Mouse (Mus musculus): ENCODE measurements around the gene Dlgap3. TPM values are rescaled to one million over a fixed set of nuclear protein-coding genes. Genes with fewer than 3 reads are reported as not detected.

The Dlgap3 gene
- polyA plus RNA-seq (2015; fragmentation: Nextera tagmentation; extraction: Ambion mirVana) = 4.9 and 5.4 TPM in 2 replicates

GRCm38 (mm10) chr4:127168914-127169345 lies at the start of gene Dlgap3:
Dlgap3 (plus strand) TSS chr4:127169204.
- H3K9me3 ChIP-seq (replicated peaks) = no peaks in the 10 kb centered on the region
- H3K27ac ChIP-seq = peak within 1 kb of the TSS; percentile 57
- H3K4me2 ChIP-seq = peak within 1 kb of the TSS; percentile 80
- peak within 1 kb of the TSS; percentile 91 for H3K9ac ChIP-seq
- H3K36me3 ChIP-seq (ENCODE audit: poor library complexity, severe bottlenecking) = no peaks in the 10 kb centered on the region
- H3K27me3 ChIP-seq = peaks cover 19% of the 10 kb centered on the region
- 0% methylated on average over 54 of the region's 67 CpGs for WGBS
- H3K4me3 ChIP-seq = peak within 1 kb of the TSS; percentile 78
- peaks cover 56% of the 10 kb centered on the region for H3K4me1 ChIP-seq
- peak; percentile 58 for ATAC-seq

DNA sequence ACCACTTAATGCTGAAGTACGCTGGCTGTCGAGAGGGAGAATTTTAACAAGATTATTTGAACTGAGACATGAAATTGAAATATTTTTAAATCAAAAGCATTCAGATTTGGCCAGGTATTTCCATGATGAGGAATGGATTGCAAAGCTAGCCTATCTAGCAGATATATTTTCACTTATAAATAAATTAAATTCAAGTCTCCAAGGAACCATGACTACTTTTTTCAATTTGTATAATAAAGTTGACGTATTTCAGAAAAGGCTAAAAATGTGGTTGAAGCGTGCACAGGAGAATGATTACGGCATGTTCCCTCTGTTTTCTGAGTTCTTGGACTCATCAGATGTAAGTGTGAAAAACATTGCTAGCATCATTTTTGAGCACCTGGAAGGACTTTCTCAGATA lies 45.6 kb upstream of the Dlgap3 start, which contains the start of gene Tmem35b:
TSS of gene Tmem35b (plus strand) at position 301 of the 400 bp plus-strand sequence.
- WGBS = 92% methylated on average over 5 of the region's 5 CpGs
- no peak for ATAC-seq
- H3K27me3 ChIP-seq = no peaks in the 10 kb centered on the region
- H3K36me3 ChIP-seq (ENCODE audit: poor library complexity, severe bottlenecking) = peaks cover 7% of the 10 kb centered on the region; the same call in 1 of the 2 replicates
- no peak within 1 kb of the TSS for H3K4me3 ChIP-seq
- no peak within 1 kb of the TSS for H3K4me2 ChIP-seq
- no peak within 1 kb of the TSS for H3K9ac ChIP-seq
- no peaks in the 10 kb centered on the region for H3K9me3 ChIP-seq (replicated peaks)
- H3K4me1 ChIP-seq = peaks cover 11% of the 10 kb centered on the region
- H3K27ac ChIP-seq = no peak within 1 kb of the TSS

DNA sequence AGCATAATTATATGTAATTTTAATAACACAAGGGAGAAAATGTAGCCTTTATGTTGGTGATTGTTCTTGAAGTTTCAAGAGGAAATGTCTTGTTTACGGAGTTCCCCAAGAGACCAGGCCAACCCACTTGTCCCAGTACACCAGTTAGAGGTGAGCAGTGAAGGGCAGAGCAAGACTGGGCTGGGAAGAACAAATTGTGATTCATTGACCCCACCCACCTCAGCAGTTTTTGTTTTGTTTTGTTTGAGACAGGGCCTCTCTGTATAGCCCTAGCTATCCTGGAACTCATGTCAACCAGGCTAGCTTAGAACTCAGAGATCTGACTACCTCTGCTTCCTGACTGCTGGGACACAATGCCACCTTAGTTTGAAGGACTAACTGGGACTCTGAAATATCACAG lies 44.7 kb upstream of the Dlgap3 start:
- H3K27me3 ChIP-seq = no peaks in the 10 kb centered on the region
- no peak overlapping the region for H3K4me2 ChIP-seq
- no peak overlapping the region for H3K27ac ChIP-seq
- no peak for ATAC-seq
- peaks cover 14% of the 10 kb centered on the region for H3K36me3 ChIP-seq (ENCODE audit: poor library complexity, severe bottlenecking)
- H3K9me3 ChIP-seq (replicated peaks) = no peaks in the 10 kb centered on the region; the same call in 1 of the 2 replicates
- no peak overlapping the region for H3K4me3 ChIP-seq
- no peak overlapping the region for H3K9ac ChIP-seq
- WGBS = 91% methylated on average over 1 of the region's 1 CpGs
- H3K4me1 ChIP-seq = peaks cover 11% of the 10 kb centered on the region

GRCm38 (mm10) chr4:127125834-127126463 lies 43.1 kb upstream of the Dlgap3 start:
- WGBS = 1% methylated on average over 35 of the region's 35 CpGs
- H3K4me1 ChIP-seq = peaks cover 11% of the 10 kb centered on the region
- H3K4me3 ChIP-seq = peak overlapping the region; percentile 57
- H3K4me2 ChIP-seq = peak overlapping the region; percentile 74
- peaks cover 16% of the 10 kb centered on the region for H3K36me3 ChIP-seq (ENCODE audit: poor library complexity, severe bottlenecking)
- ATAC-seq = peak; percentile 94
- H3K9ac ChIP-seq = peak overlapping the region; percentile 73
- no peaks in the 10 kb centered on the region; the same call in 1 of the 2 replicates for H3K9me3 ChIP-seq (replicated peaks)
- H3K27me3 ChIP-seq = no peaks in the 10 kb centered on the region
- H3K27ac ChIP-seq = no peak overlapping the region

DNA sequence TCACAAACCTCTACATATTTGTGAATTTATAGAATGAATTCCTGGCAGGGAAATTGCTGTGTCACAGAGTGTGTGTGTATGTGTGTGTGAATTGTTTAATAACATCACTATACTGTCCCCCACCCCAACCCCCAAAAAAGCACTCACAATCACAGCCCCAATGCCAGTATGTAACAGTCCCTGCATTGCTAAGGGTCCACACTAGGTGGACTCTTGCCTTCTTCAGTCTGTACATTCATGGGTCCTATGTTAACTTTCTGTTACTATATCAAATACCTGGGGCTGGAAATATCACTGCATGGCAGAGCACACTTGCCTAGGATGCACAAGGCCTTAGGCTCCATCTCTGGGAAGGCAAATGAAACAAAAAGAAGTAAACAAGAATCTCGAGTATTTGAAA lies 34.3 kb upstream of the Dlgap3 start:
- WGBS = 56% methylated on average over 1 of the region's 1 CpGs
- ATAC-seq = no peak
- no peaks in the 10 kb centered on the region for H3K27me3 ChIP-seq
- H3K4me3 ChIP-seq = no peak overlapping the region
- H3K4me2 ChIP-seq = no peak overlapping the region
- H3K27ac ChIP-seq = no peak overlapping the region
- H3K9ac ChIP-seq = no peak overlapping the region
- H3K36me3 ChIP-seq (ENCODE audit: poor library complexity, severe bottlenecking) = no peaks in the 10 kb centered on the region
- H3K4me1 ChIP-seq = peaks cover 6% of the 10 kb centered on the region; the same call in 1 of the 2 replicates
- H3K9me3 ChIP-seq (replicated peaks) = no peaks in the 10 kb centered on the region

- Histone ChIP-seq H3K27me3 (no peaks in the 10 kb centered on the region), H3K4me3 (no peak overlapping the region), H3K27ac (no peak overlapping the region), H3K9ac (no peak overlapping the region), H3K4me2 (no peak overlapping the region), H3K36me3 (ENCODE audit: poor library complexity, severe bottlenecking) (no peaks in the 10 kb centered on the region), H3K9me3 (replicated peaks) (no peaks in the 10 kb centered on the region), H3K4me1 (peaks cover 6% of the 10 kb centered on the region; the same call in 1 of the 2 replicates)
- ATAC-seq = no peak
- WGBS = 89% methylated on average over 5 of the region's 5 CpGs
Observed at GRCm38 (mm10) chr4:127137591-127137990, 31.4 kb upstream of the Dlgap3 start.

GRCm38 (mm10) chr4:127138486-127138885 lies 30.5 kb upstream of the Dlgap3 start:
- Histone ChIP-seq H3K9me3 (replicated peaks) (no peaks in the 10 kb centered on the region), H3K27ac (no peak overlapping the region), H3K4me2 (no peak overlapping the region), H3K4me3 (no peak overlapping the region), H3K4me1 (peaks cover 6% of the 10 kb centered on the region; the same call in 1 of the 2 replicates), H3K36me3 (ENCODE audit: poor library complexity, severe bottlenecking) (no peaks in the 10 kb centered on the region), H3K9ac (no peak overlapping the region), H3K27me3 (no peaks in the 10 kb centered on the region)
- 31% methylated on average over 6 of the region's 6 CpGs for WGBS
- ATAC-seq = no peak

DNA sequence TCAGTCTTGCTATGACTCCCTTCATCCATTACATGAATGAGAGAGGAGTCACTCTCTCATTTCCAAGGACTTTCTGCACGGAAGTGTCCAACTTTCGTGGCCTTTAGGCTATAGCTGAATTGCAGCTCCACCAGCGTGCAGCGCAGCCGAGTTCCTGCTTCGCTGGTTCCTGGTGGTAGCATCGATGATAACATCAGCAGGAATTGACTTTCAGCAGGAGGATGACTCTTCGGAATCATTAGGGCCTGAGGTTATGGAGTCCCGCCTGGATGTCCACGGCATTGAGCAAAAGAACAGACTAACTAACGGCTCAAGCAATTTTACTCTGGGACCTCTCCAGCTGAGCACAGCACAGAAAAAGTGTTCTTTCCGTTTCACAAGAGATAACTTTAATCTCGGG lies 19.0 kb upstream of the Dlgap3 start:
- Histone ChIP-seq H3K4me2 (no peak overlapping the region), H3K4me3 (no peak overlapping the region), H3K9me3 (replicated peaks) (no peaks in the 10 kb centered on the region), H3K36me3 (ENCODE audit: poor library complexity, severe bottlenecking) (no peaks in the 10 kb centered on the region), H3K27ac (no peak overlapping the region), H3K27me3 (no peaks in the 10 kb centered on the region), H3K4me1 (no peaks in the 10 kb centered on the region), H3K9ac (no peak overlapping the region)
- 86% methylated on average over 13 of the region's 13 CpGs for WGBS
- no peak for ATAC-seq

GRCm38 (mm10) chr4:127153345-127153744 lies 15.7 kb upstream of the Dlgap3 start:
- no peak overlapping the region for H3K27ac ChIP-seq
- H3K4me2 ChIP-seq = no peak overlapping the region
- H3K9me3 ChIP-seq (replicated peaks) = 0 out of 2 replicates have a peak, but pooled peaks cover 3% of the 10 kb centered on the region
- H3K4me1 ChIP-seq = no peaks in the 10 kb centered on the region
- no peak for ATAC-seq
- H3K4me3 ChIP-seq = no peak overlapping the region
- 64% methylated on average over 1 of the region's 1 CpGs for WGBS
- no peak overlapping the region for H3K9ac ChIP-seq
- no peaks in the 10 kb centered on the region for H3K27me3 ChIP-seq
- no peaks in the 10 kb centered on the region for H3K36me3 ChIP-seq (ENCODE audit: poor library complexity, severe bottlenecking)

- no peak overlapping the region for H3K4me3 ChIP-seq
- no peak overlapping the region for H3K4me2 ChIP-seq
- no peak overlapping the region for H3K9ac ChIP-seq
- ATAC-seq = no peak
- 0 out of 2 replicates have a peak, but pooled peaks cover 3% of the 10 kb centered on the region for H3K9me3 ChIP-seq (replicated peaks)
- 59% methylated on average over 5 of the region's 5 CpGs for WGBS
- no peaks in the 10 kb centered on the region for H3K4me1 ChIP-seq
- no peaks in the 10 kb centered on the region for H3K27me3 ChIP-seq
- H3K36me3 ChIP-seq (ENCODE audit: poor library complexity, severe bottlenecking) = no peaks in the 10 kb centered on the region
- no peak overlapping the region for H3K27ac ChIP-seq
Observed at GRCm38 (mm10) chr4:127155757-127156156, 13.2 kb upstream of the Dlgap3 start.

DNA sequence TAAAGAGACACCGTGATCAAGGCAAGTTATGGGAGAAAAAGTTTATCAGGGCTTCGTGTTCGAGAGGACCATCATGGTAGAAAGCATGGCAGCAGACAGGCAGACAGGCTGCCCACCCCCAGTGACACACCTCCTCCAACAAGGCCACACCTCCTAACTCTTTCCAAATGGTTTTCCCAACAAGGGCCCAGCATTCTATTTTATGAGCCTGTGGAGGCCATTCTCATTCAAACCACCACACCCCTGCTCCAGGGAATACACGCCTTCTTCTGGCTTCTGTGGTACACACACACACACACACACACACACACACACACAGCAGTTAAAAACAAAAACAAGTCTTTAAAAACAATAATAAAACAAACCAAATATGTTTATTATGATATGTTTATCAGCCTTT lies 11.3 kb upstream of the Dlgap3 start:
- H3K4me3 ChIP-seq = no peak overlapping the region
- no peaks in the 10 kb centered on the region for H3K36me3 ChIP-seq (ENCODE audit: poor library complexity, severe bottlenecking)
- 0 out of 2 replicates have a peak, but pooled peaks cover 3% of the 10 kb centered on the region for H3K9me3 ChIP-seq (replicated peaks)
- H3K9ac ChIP-seq = no peak overlapping the region
- H3K4me2 ChIP-seq = no peak overlapping the region
- no peak for ATAC-seq
- H3K27me3 ChIP-seq = no peaks in the 10 kb centered on the region
- no peaks in the 10 kb centered on the region for H3K4me1 ChIP-seq
- WGBS = 86% methylated on average over 4 of the region's 4 CpGs
- H3K27ac ChIP-seq = no peak overlapping the region

GRCm38 (mm10) chr4:127163926-127164325 lies 5.1 kb upstream of the Dlgap3 start:
- Histone ChIP-seq H3K27me3 (peaks cover 10% of the 10 kb centered on the region), H3K9me3 (replicated peaks) (no peaks in the 10 kb centered on the region), H3K27ac (no peak overlapping the region), H3K9ac (no peak overlapping the region), H3K4me3 (no peak overlapping the region), H3K4me1 (peaks cover 11% of the 10 kb centered on the region), H3K36me3 (ENCODE audit: poor library complexity, severe bottlenecking) (no peaks in the 10 kb centered on the region), H3K4me2 (no peak overlapping the region)
- 69% methylated on average over 8 of the region's 8 CpGs for WGBS
- no peak for ATAC-seq
